Mouse (Mus musculus): ENCODE data around the gene Cox10.

Gene Cox10

GRCm38 (mm10) chr11:64051195-64051968 is 27.9 kb downstream of the Cox10 start:
- intact Hi-C loops (cut with DNase I) = no loop called here

- intact Hi-C loops (cut with DNase I) = no loop called here
Observed at GRCm38 (mm10) chr11:64047432-64047831, 31.8 kb downstream of the Cox10 start.

- intact Hi-C loops (cut with DNase I) = no loop called here
Observed at GRCm38 (mm10) chr11:64045041-64045440, 34.2 kb downstream of the Cox10 start.

GRCm38 (mm10) chr11:64044024-64044423 is 35.2 kb downstream of the Cox10 start:
- intact Hi-C loops (cut with DNase I) = no loop called here

- intact Hi-C loops (cut with DNase I) = no loop called here
Observed at GRCm38 (mm10) chr11:64041281-64041680, 38.0 kb downstream of the Cox10 start.

GRCm38 (mm10) chr11:64039600-64039999 is 39.7 kb downstream of the Cox10 start:
- intact Hi-C loops (cut with DNase I) = no loop called here

- intact Hi-C loops (cut with DNase I) = no loop called here
Observed at GRCm38 (mm10) chr11:64037471-64038125, 41.7 kb downstream of the Cox10 start.

GRCm38 (mm10) chr11:64036306-64036705 is 43.0 kb downstream of the Cox10 start:
- intact Hi-C loops (cut with DNase I) = no loop called here

- intact Hi-C loops (cut with DNase I) = no loop called here
Observed at GRCm38 (mm10) chr11:64035709-64036108, 43.6 kb downstream of the Cox10 start.

GRCm38 (mm10) chr11:64034686-64035085 is 44.6 kb downstream of the Cox10 start:
- intact Hi-C loops (cut with DNase I) = no loop called here

- intact Hi-C loops (cut with DNase I) = no loop called here
Observed at GRCm38 (mm10) chr11:64027423-64027822, 51.8 kb downstream of the Cox10 start.

GRCm38 (mm10) chr11:64025843-64026242 is 53.4 kb downstream of the Cox10 start:
- intact Hi-C loops (cut with DNase I) = no loop called here

- intact Hi-C loops (cut with DNase I) = no loop called here
Observed at GRCm38 (mm10) chr11:64024575-64024974, 54.7 kb downstream of the Cox10 start.

GRCm38 (mm10) chr11:64023380-64023981 is 55.8 kb downstream of the Cox10 start:
- intact Hi-C loops (cut with DNase I) = no loop called here

GRCm38 (mm10) chr11:64022403-64023047 is 56.7 kb downstream of the Cox10 start:
- intact Hi-C loops (cut with DNase I) = no loop called here

GRCm38 (mm10) chr11:64019235-64019634 is 60.0 kb downstream of the Cox10 start:
- intact Hi-C loops (cut with DNase I) = no loop called here

- intact Hi-C loops (cut with DNase I) = no loop called here
Observed at GRCm38 (mm10) chr11:64018165-64018564, 61.1 kb downstream of the Cox10 start.

GRCm38 (mm10) chr11:64015309-64015708 is 64.0 kb downstream of the Cox10 start:
- intact Hi-C loops (cut with DNase I) = no loop called here

GRCm38 (mm10) chr11:64010724-64011496 is 68.4 kb downstream of the Cox10 start:
- intact Hi-C loops (cut with DNase I) = no loop called here

- intact Hi-C loops (cut with DNase I) = no loop called here
Observed at GRCm38 (mm10) chr11:64004152-64004551, 75.1 kb downstream of the Cox10 start.

GRCm38 (mm10) chr11:64003484-64003883 is 75.8 kb downstream of the Cox10 start:
- intact Hi-C loops (cut with DNase I) = no loop called here

Data from adrenal gland (tissue).